Mouse (Mus musculus): ENCODE data around the gene Gm4559. TPM values are rescaled to one million over a fixed set of nuclear protein-coding genes. Genes with fewer than 3 reads are reported as not detected.
A peak's percentile ranks its signal among the peaks of the same experiment; 100 is the strongest.
"Not testable (repeated sequence)": the region's sequence is repeated elsewhere in the genome, so short reads cannot be mapped to it uniquely, and the experiment has no call there.

The Gm4559 gene
- not detected for total RNA-seq (2021)
- long read RNA-seq, result 0 reads

- DNase-seq (ENCODE audit: low spot score in 2 of 2), result not testable (repeated sequence)
These were observed at the start of gene Gm4559 for GRCm38 (mm10) chr7:142274263-142274662. Gm4559 (minus strand) TSS chr7:142274363.

GRCm38 (mm10) chr7:142323396-142324117, 49.4 kb upstream of the Gm4559 start:
- no peak for DNase-seq (ENCODE audit: low spot score in 2 of 2)

GRCm38 (mm10) chr7:142322641-142323040, 48.5 kb upstream of the Gm4559 start:
- no peak for DNase-seq (ENCODE audit: low spot score in 2 of 2)

GRCm38 (mm10) chr7:142321637-142322306, 47.6 kb upstream of the Gm4559 start:
- not testable (repeated sequence) for DNase-seq (ENCODE audit: low spot score in 2 of 2)

GRCm38 (mm10) chr7:142320906-142321305, 46.7 kb upstream of the Gm4559 start:
- DNase-seq (ENCODE audit: low spot score in 2 of 2), result no peak

GRCm38 (mm10) chr7:142319124-142319523, 45.0 kb upstream of the Gm4559 start:
- DNase-seq (ENCODE audit: low spot score in 2 of 2), result peak in 1 of 2 experiments; percentile 21

- no peak for DNase-seq (ENCODE audit: low spot score in 2 of 2)
These were observed 43.1 kb upstream of the Gm4559 start for GRCm38 (mm10) chr7:142317216-142317615.

- peak in 1 of 2 experiments; percentile 50 for DNase-seq (ENCODE audit: low spot score in 2 of 2)
These were observed 42.4 kb upstream of the Gm4559 start for GRCm38 (mm10) chr7:142316558-142316957.

- no peak for DNase-seq (ENCODE audit: low spot score in 2 of 2)
These were observed 40.6 kb upstream of the Gm4559 start for GRCm38 (mm10) chr7:142314600-142315285.

- not testable (repeated sequence) for DNase-seq (ENCODE audit: low spot score in 2 of 2)
These were observed 29.8 kb upstream of the Gm4559 start for GRCm38 (mm10) chr7:142303929-142304328.

- DNase-seq (ENCODE audit: low spot score in 2 of 2), result no peak
These were observed 29.1 kb upstream of the Gm4559 start, which contains the start of gene Krtap5-4 for GRCm38 (mm10) chr7:142303249-142303648. Krtap5-4 (plus strand) TSS chr7:142303549.

GRCm38 (mm10) chr7:142297018-142297417, 22.9 kb upstream of the Gm4559 start, which contains the start of gene Krtap5-1:
Krtap5-1 (minus strand) TSS chr7:142297118.
- not testable (repeated sequence) for DNase-seq (ENCODE audit: low spot score in 2 of 2)

- DNase-seq (ENCODE audit: low spot score in 2 of 2), result not testable (repeated sequence)
These were observed 21.9 kb upstream of the Gm4559 start for GRCm38 (mm10) chr7:142296108-142296507.

GRCm38 (mm10) chr7:142295418-142295817, 21.3 kb upstream of the Gm4559 start:
- DNase-seq (ENCODE audit: low spot score in 2 of 2), result no peak

GRCm38 (mm10) chr7:142293851-142294250, 19.7 kb upstream of the Gm4559 start:
- DNase-seq (ENCODE audit: low spot score in 2 of 2), result peak in 1 of 2 experiments; percentile 17

- DNase-seq (ENCODE audit: low spot score in 2 of 2), result not testable (repeated sequence)
These were observed 11.9 kb upstream of the Gm4559 start for GRCm38 (mm10) chr7:142285910-142286612.

- DNase-seq (ENCODE audit: low spot score in 2 of 2), result peak in 1 of 2 experiments; percentile 27
These were observed 11.1 kb upstream of the Gm4559 start for GRCm38 (mm10) chr7:142285130-142285835.

GRCm38 (mm10) chr7:142284615-142285080, 10.5 kb upstream of the Gm4559 start:
- DNase-seq (ENCODE audit: low spot score in 2 of 2), result peak; percentile 82 to 95

- peak in 1 of 2 experiments; percentile 18 for DNase-seq (ENCODE audit: low spot score in 2 of 2)
These were observed 9.9 kb upstream of the Gm4559 start for GRCm38 (mm10) chr7:142284023-142284591.

- not testable (repeated sequence) for DNase-seq (ENCODE audit: low spot score in 2 of 2)
These were observed 8.7 kb upstream of the Gm4559 start for GRCm38 (mm10) chr7:142282847-142283246.
